Mouse (Mus musculus) megakaryocyte-erythroid progenitor cell, adult 5-6 weeks (primary cell): Measurements from ENCODE around the gene Kcng3. TPM values are rescaled to one million over a fixed set of nuclear protein-coding genes. Genes with fewer than 3 reads are reported as not detected.

Experiments
- ATAC-seq: replicated peaks from 2 replicates; pipeline ENCODE4 v1.8.0; 2016; ENCODE audit warnings: mild to moderate bottlenecking, inconsistent platforms; ENCODE audit not compliant: severe bottlenecking, poor library complexity, low FRiP score, low TSS enrichment
- total RNA-seq, 2 experiments: library from RNA; stranded (forward) in 1 of 2; stranded (reverse) in 1 of 2; fragments of 200-1000, 215-1000 nt in 1 of 2; fragments of >200 nt in 1 of 2; fragmentation: Nextera tagmentation in 1 of 2; gene quantifications; 2 replicates each; pipeline ENCODE4 v1.2.3; 2014 to 2017

Gene Kcng3
- total RNA-seq, 2 experiments from 2014 or later: not detected

- ATAC-seq: peak; percentile 52; the same call in 1 of the 2 replicates
Measured at GRCm38 (mm10) chr17:83563703-83564111, 68.0 kb downstream of the Kcng3 start.

GRCm38 (mm10) chr17:83562153-83563010, 69.3 kb downstream of the Kcng3 start:
- peak; percentile 87 for ATAC-seq

- ATAC-seq: no peak
Measured at GRCm38 (mm10) chr17:83559081-83559480, 72.6 kb downstream of the Kcng3 start.

GRCm38 (mm10) chr17:83555836-83556235, 75.9 kb downstream of the Kcng3 start:
- no peak for ATAC-seq

GRCm38 (mm10) chr17:83554997-83555396, 76.7 kb downstream of the Kcng3 start:
- ATAC-seq: no peak

- ATAC-seq: peak; percentile 69
Measured at GRCm38 (mm10) chr17:83548501-83549233, 83.0 kb downstream of the Kcng3 start.

GRCm38 (mm10) chr17:83547145-83547544, 84.5 kb downstream of the Kcng3 start:
- no peak for ATAC-seq

- ATAC-seq: no peak
Measured at GRCm38 (mm10) chr17:83545756-83546742, 85.6 kb downstream of the Kcng3 start.

- no peak for ATAC-seq
Measured at GRCm38 (mm10) chr17:83545259-83545658, 86.4 kb downstream of the Kcng3 start.

GRCm38 (mm10) chr17:83542424-83542823, 89.3 kb downstream of the Kcng3 start:
- no peak for ATAC-seq

GRCm38 (mm10) chr17:83539262-83540037, 92.2 kb downstream of the Kcng3 start:
- no peak for ATAC-seq

- no peak for ATAC-seq
Measured at GRCm38 (mm10) chr17:83538694-83539093, 93.0 kb downstream of the Kcng3 start.

GRCm38 (mm10) chr17:83538141-83538540, 93.6 kb downstream of the Kcng3 start:
- ATAC-seq: no peak

Other genes starting within 250 kb of the Kcng3 start
- gene Cox7a2l, start 114.6 kb downstream of the Kcng3 start, total RNA-seq (2014; fragmentation: Nextera tagmentation): 214 and 239 TPM in 2 replicates
- 161 and 186 TPM in 2 replicates for gene Cox7a2l, start 114.6 kb downstream of the Kcng3 start, total RNA-seq (2017)
- 76.4 and 86.3 TPM in 2 replicates for gene Mta3, start 74.3 kb upstream of the Kcng3 start, total RNA-seq (2014; fragmentation: Nextera tagmentation)
- 68.2 and 77.5 TPM in 2 replicates for gene Mta3, start 74.3 kb upstream of the Kcng3 start, total RNA-seq (2017)
- 1.6 and 3.9 TPM in 2 replicates for gene Haao, start 216.1 kb upstream of the Kcng3 start, total RNA-seq (2014; fragmentation: Nextera tagmentation)
- gene Haao, start 216.1 kb upstream of the Kcng3 start, total RNA-seq (2017): 3.2 and 3.9 TPM in 2 replicates